Mouse (Mus musculus): Measurements from ENCODE around the gene Slc2a13. TPM values are rescaled to one million over a fixed set of nuclear protein-coding genes. Genes with fewer than 3 reads are reported as not detected.
A peak's percentile ranks its signal among the peaks of the same experiment; 100 is the strongest.

Slc2a13 gene
- total RNA-seq, 1 experiment from 2014 or later, result not detected

DNA sequence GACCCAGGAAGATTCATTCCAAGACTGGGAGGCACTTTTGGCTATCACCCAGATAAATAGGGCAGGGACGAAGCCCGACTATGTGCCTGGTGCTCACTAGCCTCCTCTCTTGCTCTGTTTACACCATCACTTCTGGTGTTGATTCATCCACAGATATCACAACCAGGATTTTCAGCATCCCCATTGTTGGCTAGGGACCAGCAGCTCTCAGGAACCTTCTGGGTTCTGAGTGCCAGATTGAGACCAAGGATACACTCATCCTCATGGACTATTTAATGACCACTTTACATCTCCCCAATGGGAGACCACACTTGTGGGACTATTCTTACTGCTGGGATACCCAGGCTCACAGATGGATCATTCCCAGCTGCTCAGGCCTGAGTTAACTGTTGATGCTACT lies 46.2 kb downstream of the Slc2a13 start:
- no peak for ATAC-seq (replicated peaks in 1 of 2; ENCODE audit: insufficient read depth in 1 of 2, low FRiP score in 2 of 2, low TSS enrichment in 1 of 2, low read depth in 1 of 2, poor library complexity in 2 of 2, severe bottlenecking in 2 of 2)

DNA sequence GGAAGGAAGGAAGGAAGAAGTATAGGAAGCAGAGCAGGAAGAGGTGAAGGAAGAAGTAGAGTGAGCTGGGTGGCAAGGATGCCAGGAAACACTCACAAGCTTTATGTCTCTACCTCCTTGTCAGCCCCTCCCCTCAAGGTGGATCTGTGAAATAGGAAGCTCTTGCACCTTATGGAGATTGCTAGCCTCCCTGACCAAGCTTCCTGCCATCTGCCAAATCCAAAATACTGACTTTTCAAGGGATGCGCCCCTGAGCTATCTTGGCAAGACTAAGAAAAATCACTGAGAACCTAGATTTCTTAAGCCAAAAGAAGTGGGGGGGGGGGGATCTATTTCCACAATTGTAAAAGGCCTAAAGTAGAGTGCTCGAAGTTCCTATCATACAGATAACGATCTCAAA lies 46.9 kb downstream of the Slc2a13 start:
- no peak for ATAC-seq (replicated peaks in 1 of 2; ENCODE audit: insufficient read depth in 1 of 2, low FRiP score in 2 of 2, low TSS enrichment in 1 of 2, low read depth in 1 of 2, poor library complexity in 2 of 2, severe bottlenecking in 2 of 2)

DNA sequence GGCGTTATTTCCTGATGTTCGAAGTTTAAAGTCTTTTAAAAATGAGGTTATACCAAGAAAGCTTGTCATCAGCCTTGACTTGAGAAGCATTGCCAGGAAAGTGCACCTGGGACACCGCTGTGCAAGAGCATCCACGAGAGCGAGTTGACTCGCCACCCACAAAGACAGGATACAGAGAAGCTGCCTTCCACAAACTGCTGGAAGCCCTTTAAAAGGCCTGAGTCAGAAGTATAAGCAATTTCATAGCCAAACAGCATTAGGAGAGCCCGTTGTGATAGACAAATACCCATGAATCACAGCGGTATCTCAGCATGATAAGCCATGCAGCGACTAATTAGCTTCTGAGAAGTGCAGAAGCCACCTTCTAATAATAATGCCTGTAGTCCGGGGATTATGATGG lies 48.6 kb downstream of the Slc2a13 start:
- no peak for ATAC-seq (replicated peaks in 1 of 2; ENCODE audit: insufficient read depth in 1 of 2, low FRiP score in 2 of 2, low TSS enrichment in 1 of 2, low read depth in 1 of 2, poor library complexity in 2 of 2, severe bottlenecking in 2 of 2)

DNA sequence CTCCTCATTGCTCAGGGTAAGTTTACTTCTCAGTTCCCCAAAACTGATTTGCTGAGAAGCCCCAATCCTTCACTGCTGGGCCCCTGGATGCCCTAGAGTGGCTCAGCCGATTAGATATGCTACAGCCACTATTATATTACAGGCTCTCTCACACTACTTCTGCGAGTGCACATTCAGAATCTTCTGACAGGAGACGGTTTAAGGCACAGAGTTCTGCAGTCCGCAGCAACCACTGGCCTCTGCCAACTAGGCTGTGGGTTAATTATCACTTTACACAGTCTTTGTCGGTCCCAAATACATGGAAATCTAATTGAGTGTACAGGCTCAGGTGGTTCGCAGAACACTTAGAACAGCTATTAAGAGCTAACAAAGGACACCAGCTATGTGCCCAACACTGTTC lies 69.8 kb downstream of the Slc2a13 start:
- ATAC-seq (replicated peaks in 1 of 2; ENCODE audit: insufficient read depth in 1 of 2, low FRiP score in 2 of 2, low TSS enrichment in 1 of 2, low read depth in 1 of 2, poor library complexity in 2 of 2, severe bottlenecking in 2 of 2), result no peak

DNA sequence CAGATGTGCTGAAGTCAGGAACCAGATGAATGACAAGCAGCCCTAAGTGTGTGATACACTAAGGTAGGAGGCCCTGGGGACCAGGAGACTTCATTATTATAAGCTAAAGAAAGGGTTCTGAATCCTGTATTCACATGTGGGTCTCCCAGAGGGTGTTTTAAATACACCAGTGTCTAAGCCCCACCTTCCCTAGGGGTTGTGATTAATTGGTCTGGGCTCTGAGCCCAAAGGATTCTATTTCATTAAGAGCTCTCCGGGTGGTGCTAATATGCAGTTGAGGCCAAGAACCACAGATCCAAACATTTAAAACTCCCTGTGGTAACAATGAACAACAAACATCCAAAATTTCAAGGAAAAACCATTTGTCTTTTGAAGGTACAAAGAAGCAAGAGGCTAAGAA lies 70.4 kb downstream of the Slc2a13 start:
- no peak for ATAC-seq (replicated peaks in 1 of 2; ENCODE audit: insufficient read depth in 1 of 2, low FRiP score in 2 of 2, low TSS enrichment in 1 of 2, low read depth in 1 of 2, poor library complexity in 2 of 2, severe bottlenecking in 2 of 2)

DNA sequence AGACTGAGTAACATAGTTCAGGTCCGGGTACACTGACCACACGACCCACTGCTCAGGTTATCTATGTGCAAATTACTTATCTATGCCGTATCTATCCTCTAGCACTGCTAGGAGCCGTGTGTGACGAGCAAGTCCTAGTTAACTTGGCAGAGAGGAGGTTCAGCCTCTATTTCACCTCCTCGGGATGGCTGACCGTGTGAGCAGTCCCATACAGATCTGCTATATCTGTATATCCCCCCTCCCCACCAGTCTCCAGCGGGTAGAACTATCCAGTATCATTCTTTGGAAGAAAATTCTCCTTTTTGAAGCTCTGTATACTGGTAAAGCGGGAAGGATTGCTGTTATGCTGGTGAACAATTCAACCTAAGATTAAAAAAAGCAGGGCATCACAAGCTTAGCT lies 70.8 kb downstream of the Slc2a13 start:
- ATAC-seq (replicated peaks in 1 of 2; ENCODE audit: insufficient read depth in 1 of 2, low FRiP score in 2 of 2, low TSS enrichment in 1 of 2, low read depth in 1 of 2, poor library complexity in 2 of 2, severe bottlenecking in 2 of 2), result no peak

DNA sequence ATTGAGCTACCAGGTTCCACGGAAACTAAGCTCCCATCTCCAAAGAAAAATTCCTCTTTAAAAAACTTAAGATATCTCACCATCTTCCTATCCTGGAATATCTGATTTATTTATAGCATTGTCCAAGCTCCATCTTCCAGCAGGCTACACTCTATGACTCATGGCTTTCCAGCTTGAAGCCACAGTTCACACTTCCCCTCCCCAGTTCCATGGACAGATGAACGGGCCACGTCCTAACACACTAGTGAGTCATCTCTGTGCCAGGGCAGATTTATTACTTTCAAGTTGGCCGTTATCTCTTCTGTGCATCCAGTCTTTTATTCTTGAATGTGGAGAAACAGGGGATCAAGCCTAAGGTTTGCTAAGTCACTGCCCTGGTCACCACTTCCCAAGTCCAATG lies 78.0 kb downstream of the Slc2a13 start:
- ATAC-seq (replicated peaks in 1 of 2; ENCODE audit: insufficient read depth in 1 of 2, low FRiP score in 2 of 2, low TSS enrichment in 1 of 2, low read depth in 1 of 2, poor library complexity in 2 of 2, severe bottlenecking in 2 of 2), result no peak

DNA sequence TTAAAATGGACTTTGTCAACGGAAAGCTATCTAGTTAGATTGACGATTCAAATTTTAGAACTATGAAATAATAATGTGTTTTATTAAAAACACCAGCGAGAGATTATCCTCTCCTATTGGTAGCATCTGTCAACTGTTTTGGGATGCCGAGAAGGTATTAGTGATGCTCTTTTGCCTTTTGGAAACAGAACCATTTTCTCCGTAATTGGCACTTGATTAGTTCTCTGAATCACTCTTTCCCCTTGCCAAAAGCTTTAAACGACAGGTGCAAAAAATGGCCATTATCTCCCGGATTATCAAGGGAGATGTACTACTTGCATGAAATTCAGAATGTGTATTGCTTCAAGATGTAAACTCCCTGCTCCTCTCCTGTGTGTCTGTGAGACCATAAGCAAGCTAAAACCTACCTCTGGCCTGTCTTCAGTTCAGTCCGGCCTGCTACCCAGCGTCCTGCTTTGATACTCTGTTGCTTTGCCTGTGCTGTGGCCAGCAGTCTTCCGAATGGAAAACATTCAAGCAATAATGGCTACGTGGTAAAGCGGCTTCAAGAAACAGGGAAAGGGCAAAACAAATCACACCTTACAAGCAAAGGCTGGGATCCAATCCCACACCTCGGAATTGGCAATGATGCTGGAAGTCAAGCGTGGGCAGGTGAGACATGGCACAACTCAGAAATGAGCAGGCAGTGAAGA lies 93.0 kb downstream of the Slc2a13 start:
- ATAC-seq (replicated peaks in 1 of 2; ENCODE audit: insufficient read depth in 1 of 2, low FRiP score in 2 of 2, low TSS enrichment in 1 of 2, low read depth in 1 of 2, poor library complexity in 2 of 2, severe bottlenecking in 2 of 2), result no peak

DNA sequence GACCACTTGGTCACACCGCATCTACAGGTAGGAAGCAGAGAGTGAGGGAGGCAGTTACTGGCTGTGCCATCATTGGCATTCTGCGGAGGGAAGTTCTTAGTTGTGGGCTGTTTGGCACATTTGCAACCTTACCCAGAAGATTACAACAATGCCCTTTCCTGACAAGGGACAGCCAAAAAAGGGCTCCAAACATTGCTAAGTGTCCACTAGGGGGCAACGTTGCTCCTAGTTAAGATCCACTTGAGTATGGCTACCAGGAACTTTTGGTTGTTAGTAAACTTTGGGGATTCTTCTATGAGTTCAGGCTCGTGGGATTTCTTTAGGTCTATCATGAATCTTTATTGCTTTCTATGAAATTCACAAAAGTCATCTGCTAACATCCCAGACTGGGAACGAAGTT lies 95.3 kb downstream of the Slc2a13 start:
- peak; percentile 71 to 83; a peak in 3 of 4 replicates for ATAC-seq (replicated peaks in 1 of 2; ENCODE audit: insufficient read depth in 1 of 2, low FRiP score in 2 of 2, low TSS enrichment in 1 of 2, low read depth in 1 of 2, poor library complexity in 2 of 2, severe bottlenecking in 2 of 2)

DNA sequence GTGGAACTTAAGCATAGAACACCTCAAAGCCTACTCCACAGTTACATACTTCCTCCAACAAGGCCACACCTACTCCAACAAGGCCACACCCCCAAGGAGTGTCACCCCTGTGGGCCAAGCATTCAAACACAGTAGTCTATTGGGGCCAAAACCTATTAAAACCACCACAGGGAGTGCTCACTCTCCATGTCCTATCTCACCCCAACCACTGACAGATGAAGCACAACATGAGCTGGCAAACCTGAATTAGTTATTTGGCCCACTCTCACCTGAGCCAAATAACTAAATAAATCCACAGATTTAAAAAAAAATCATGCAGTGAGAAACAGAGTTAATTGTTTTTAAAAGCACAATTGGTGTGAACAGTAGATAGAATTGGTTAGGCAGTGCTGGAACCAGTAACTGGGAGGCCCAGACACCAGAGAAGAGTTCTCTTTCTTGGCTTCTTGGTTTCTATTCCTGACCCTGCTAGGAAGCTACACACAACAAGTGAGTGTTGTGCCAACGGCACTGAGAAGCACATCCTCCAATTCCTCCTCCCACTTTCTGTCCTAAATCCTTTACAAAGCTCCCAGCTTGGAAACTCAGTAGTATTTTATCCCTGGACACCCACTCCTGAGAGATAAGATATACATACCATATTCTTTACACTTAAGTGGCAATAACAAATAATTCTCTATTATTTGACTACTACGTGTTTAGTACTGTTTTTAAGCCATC lies 99.2 kb downstream of the Slc2a13 start:
- no peak for ATAC-seq (replicated peaks in 1 of 2; ENCODE audit: insufficient read depth in 1 of 2, low FRiP score in 2 of 2, low TSS enrichment in 1 of 2, low read depth in 1 of 2, poor library complexity in 2 of 2, severe bottlenecking in 2 of 2)

DNA sequence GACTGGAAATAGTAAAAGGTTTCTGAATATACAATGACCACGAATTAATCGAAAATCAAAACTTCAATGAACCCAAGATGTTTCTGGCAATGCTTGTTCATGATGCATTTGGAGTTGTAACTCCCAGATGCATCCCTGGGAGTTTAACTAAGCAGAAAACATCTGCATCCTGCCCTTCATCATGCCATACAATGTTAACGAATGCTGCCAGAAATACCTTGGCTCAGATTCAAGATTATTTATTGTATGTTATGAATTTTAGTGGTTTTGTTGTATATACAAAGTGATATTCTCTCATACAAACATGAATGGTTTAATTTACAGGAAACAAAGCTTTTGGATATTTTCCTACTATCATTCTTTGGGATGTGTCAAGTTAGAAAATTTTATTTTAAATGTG lies 107.7 kb downstream of the Slc2a13 start:
- no peak for ATAC-seq (replicated peaks in 1 of 2; ENCODE audit: insufficient read depth in 1 of 2, low FRiP score in 2 of 2, low TSS enrichment in 1 of 2, low read depth in 1 of 2, poor library complexity in 2 of 2, severe bottlenecking in 2 of 2)

DNA sequence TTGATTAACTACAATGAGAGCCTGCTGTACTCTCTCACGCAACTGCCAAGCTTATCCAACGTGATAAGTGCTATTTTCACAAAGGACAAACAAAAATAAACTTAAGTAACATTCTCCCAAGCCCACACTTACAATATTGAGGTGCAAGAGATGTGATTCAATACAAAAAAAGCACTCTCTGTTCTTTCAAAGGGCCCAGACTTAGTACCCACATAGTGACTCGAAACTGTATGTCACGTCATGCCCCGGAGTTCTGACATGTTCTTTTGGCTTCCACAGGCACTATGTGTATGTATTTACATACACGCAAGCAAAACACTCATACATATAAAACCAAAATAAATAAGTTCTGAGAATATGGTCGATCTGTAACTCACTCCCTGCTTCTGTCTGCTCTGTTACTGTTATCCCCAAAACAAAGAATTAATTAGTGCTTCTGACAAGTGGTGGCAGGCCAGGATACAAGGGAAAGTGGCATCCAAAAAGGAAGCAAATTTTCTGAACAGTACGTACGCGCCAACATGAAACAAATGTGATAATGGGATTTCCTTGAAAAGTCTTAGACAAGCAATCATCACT lies 109.1 kb downstream of the Slc2a13 start:
- ATAC-seq (replicated peaks in 1 of 2; ENCODE audit: insufficient read depth in 1 of 2, low FRiP score in 2 of 2, low TSS enrichment in 1 of 2, low read depth in 1 of 2, poor library complexity in 2 of 2, severe bottlenecking in 2 of 2), result no peak

DNA sequence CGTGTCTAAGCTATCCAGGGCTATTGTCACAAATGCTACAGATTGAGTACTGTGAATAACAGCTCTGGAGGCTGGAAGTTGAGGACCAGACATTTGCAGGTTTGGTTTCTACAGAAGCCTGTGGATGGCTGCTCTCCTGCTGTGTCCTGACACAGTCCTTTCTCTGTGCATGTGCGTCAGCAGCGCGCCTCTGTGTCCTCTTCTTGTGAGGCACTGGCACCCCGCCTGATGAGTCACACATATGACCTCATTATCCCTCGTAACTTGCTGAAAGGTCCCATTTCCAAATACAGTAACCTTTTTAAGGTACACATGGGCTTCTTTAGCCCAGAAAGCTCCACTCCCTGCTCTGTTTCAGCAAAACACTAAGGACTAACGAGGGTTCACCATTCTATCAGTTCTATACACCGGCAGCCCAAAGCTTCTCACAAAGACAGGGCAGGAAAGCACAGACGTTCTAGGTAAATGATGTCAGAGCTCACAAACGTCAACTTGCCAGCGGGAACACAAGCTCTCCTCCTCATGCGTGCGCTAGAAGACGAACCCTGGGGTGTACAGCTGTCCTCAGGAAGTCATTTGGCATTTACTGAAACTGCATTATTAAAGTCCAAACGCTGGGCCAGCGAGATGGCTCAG lies 109.9 kb downstream of the Slc2a13 start:
- no peak for ATAC-seq (replicated peaks in 1 of 2; ENCODE audit: insufficient read depth in 1 of 2, low FRiP score in 2 of 2, low TSS enrichment in 1 of 2, low read depth in 1 of 2, poor library complexity in 2 of 2, severe bottlenecking in 2 of 2)

DNA sequence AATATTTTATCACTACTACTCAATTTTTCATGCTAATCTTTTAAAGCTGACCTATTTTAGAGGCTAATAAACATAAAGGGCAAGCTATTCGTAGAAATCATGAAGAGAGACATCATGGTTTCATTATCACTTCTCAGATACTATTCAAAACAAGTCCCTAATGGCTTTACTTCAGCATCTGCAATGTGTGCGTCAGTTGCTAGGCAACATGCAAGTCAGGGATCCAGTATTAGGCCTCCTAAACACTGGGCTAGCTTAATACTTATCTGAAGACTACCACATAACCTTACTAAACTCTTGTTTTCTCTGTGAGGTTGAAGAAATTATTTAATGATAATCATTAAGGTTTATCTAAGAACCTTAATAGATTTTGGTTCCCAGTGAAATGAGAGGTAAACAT lies 111.1 kb downstream of the Slc2a13 start:
- no peak for ATAC-seq (replicated peaks in 1 of 2; ENCODE audit: insufficient read depth in 1 of 2, low FRiP score in 2 of 2, low TSS enrichment in 1 of 2, low read depth in 1 of 2, poor library complexity in 2 of 2, severe bottlenecking in 2 of 2)

DNA sequence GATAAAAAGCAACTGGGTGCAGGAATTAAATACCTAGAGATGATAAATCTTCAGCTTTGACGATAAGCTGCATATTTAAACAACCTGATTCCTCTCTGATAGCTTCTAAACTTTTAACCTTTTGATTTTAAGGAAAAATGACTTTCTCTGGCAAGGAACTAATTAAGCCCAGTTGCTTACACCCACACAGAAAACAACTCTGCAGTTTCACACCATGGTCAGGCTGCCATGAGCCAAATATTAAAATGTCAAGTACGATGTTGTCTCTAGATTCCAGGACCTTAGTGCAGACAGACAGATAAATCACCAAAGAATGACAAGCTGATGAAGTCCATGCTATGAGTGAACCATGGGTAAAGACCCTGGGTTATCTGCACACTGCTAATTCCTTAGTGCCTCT lies 115.9 kb downstream of the Slc2a13 start:
- no peak for ATAC-seq (replicated peaks in 1 of 2; ENCODE audit: insufficient read depth in 1 of 2, low FRiP score in 2 of 2, low TSS enrichment in 1 of 2, low read depth in 1 of 2, poor library complexity in 2 of 2, severe bottlenecking in 2 of 2)

DNA sequence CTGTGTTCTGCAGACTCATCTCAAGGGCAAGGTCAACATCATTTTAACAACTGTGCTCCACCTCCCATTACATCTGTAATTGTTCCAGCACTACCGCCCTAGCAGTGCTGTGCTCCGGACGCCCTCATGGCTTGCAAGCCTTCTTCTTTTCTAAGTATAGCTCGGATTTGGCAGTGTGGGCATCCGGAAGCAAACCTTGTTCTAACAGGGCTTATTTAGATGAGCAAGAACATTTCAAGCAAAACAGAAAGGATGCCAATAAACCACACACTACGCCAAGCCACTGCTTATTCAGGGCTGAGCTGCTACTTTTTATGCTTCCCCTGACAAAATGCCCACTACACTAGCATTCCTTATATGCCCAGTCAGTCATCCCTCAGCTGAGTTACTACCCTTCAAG lies 127.7 kb downstream of the Slc2a13 start:
- no peak for ATAC-seq (replicated peaks in 1 of 2; ENCODE audit: insufficient read depth in 1 of 2, low FRiP score in 2 of 2, low TSS enrichment in 1 of 2, low read depth in 1 of 2, poor library complexity in 2 of 2, severe bottlenecking in 2 of 2)

DNA sequence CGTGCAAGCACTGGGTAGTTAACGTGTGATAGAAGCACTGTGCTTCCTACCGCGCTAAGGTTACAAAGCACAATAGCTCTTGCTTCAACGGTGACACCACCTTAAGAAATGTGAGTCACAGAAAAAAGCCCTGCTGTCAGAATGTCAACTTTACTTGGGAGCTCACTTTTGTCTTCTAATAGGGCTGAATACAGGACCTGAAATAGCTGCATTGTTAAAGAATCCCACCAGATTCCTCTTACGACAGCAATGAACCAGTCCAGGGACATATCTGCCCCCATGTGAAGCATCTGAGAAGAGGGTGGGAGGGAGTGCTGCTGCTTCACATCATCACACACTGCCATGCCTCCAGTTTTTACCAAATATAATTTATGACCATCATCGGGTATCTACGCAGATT lies 129.6 kb downstream of the Slc2a13 start:
- no peak for ATAC-seq (replicated peaks in 1 of 2; ENCODE audit: insufficient read depth in 1 of 2, low FRiP score in 2 of 2, low TSS enrichment in 1 of 2, low read depth in 1 of 2, poor library complexity in 2 of 2, severe bottlenecking in 2 of 2)

DNA sequence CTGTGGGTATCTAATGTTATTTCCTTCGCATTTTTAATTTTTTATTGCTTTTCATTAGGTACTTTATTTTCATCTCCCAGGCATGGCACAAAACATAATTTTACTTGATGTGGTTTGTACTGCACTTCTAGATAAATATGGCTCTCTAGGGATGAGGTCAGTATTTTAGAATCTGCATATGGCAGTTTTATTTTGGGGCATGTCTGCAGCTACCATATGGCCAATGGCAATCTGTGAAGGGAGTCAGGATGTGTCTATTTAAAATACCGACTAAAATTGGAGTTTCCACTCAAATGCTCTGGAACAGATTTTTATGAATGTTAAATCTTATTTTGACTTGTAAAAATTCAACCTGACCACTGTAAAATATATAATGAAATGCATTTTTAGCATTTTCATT lies 133.2 kb downstream of the Slc2a13 start:
- ATAC-seq (replicated peaks in 1 of 2; ENCODE audit: insufficient read depth in 1 of 2, low FRiP score in 2 of 2, low TSS enrichment in 1 of 2, low read depth in 1 of 2, poor library complexity in 2 of 2, severe bottlenecking in 2 of 2), result no peak

All from hematopoietic stem cell, adult 5-6 weeks (primary cell).